Mouse (Mus musculus) hindbrain, embryonic 15.5 days (tissue): Measurements from ENCODE around the gene Batf. TPM values are rescaled to one million over a fixed set of nuclear protein-coding genes. Genes with fewer than 3 reads are reported as not detected.

Source experiments
- ATAC-seq: fragments of 200-750 bp; cut with Nextera tagmentation; 2 replicates; pipeline ENCODE4 v1.8.0; 2017; ENCODE audit warnings: low read depth, moderate number of reproducible peaks, moderate TSS enrichment; ENCODE audit not compliant: low FRiP score
- H3K27ac ChIP-seq: fragments of 300-500 bp; sonication (generic); replicated peaks from 2 replicates; pipeline ENCODE4 v1.5.1; 2015; ENCODE audit warnings: mild to moderate bottlenecking, inconsistent platforms
- H3K27me3 ChIP-seq: fragments of 300-500 bp; sonication (generic); 2 replicates; pipeline ENCODE4 v1.6.1; 2015; ENCODE audit warnings: control low read depth, inconsistent platforms
- H3K36me3 ChIP-seq: fragments of 300-500 bp; sonication (generic); 2 replicates; pipeline ENCODE4 v1.6.1; 2015; ENCODE audit warnings: control low read depth, inconsistent platforms
- H3K4me1 ChIP-seq: fragments of 300-500 bp; sonication (generic); replicated peaks from 2 replicates; pipeline ENCODE4 v1.6.1; 2015; ENCODE audit warnings: control low read depth, inconsistent platforms
- H3K4me2 ChIP-seq: fragments of 300-500 bp; sonication (generic); 2 replicates; pipeline ENCODE4 v1.6.1; 2015; ENCODE audit warnings: moderate library complexity, mild to moderate bottlenecking, inconsistent platforms
- H3K4me3 ChIP-seq: fragments of 300-500 bp; sonication (generic); 2 replicates; pipeline ENCODE4 v1.5.1; 2015; ENCODE audit warnings: mild to moderate bottlenecking, inconsistent platforms
- H3K9ac ChIP-seq: fragments of 300-500 bp; sonication (generic); 2 replicates; pipeline ENCODE4 v1.6.1; 2015; ENCODE audit warnings: inconsistent platforms
- H3K9me3 ChIP-seq: fragments of 300-500 bp; sonication (generic); 2 replicates; pipeline ENCODE4 v1.6.1; 2016; ENCODE audit warnings: control low read depth, inconsistent platforms
- WGBS: fragments of 180-500 bp; shearing (Covaris S2); methylation state at CpG from one replicate; pipeline ENCODE4 v1.1.7; 2015; 5-methylcytosine and 5-hydroxymethylcytosine counted together
- polyA plus RNA-seq: library from polyadenylated mRNA; unstranded; fragments of >200 nt; fragmentation: Nextera tagmentation; extraction: Ambion mirVana; gene quantifications from 2 replicates; pipeline ENCODE4 v1.2.1, GENCODE M21; 2015

Batf gene
- 1.3 and 1.5 TPM in 2 replicates for polyA plus RNA-seq

DNA sequence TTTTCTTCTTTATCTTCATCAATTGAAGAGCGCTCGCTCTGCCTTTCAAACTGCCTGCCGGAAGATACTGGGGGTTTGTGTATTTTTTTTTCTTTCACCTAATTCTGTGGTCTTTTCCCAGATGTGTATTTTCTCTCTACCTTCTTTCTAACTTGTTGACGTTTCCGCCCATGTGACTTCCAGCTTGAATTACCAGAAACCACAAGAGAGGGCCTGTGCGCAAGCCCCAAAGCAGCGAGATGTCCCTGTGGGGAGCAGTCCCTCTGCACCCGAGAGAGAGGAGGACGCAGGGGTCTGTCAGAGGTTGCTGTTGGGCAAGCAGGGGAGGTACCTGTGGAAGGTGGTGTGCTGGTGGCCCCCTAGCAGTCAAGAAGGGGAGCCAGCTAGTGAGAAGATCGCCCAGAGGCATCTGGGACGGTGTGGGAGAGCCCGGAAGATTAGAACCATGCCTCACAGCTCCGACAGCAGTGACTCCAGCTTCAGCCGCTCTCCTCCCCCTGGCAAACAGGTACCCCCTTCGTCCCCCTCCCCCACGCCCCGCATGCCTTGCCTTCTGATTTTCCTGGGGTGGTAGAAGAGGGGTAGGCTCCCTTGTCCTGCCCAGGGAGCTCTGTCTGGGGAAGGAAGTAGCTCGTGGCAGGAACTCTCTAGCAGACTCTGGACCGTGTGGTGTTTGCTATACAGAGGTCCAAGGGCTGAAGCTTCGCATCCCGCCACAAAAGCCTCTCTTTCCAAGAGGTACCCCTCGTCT is at the start of gene Batf:
Batf (plus strand) TSS at position 204 of the 751 bp plus-strand sequence.
- H3K4me2 ChIP-seq: 0 out of 2 replicates have a peak within 1 kb of the TSS, but pooled peaks have one; percentile 16
- WGBS: 52% methylated on average over 22 of the region's 22 CpGs

GRCm38 (mm10) chr12:85637932-85638331 is 48.5 kb upstream of the Batf start:
- Histone ChIP-seq H3K27ac (no peak overlapping the region), H3K4me3 (no peak overlapping the region), H3K4me2 (no peak overlapping the region), H3K9ac (no peak overlapping the region), H3K4me1 (peaks cover 17% of the 10 kb centered on the region), H3K27me3 (no peaks in the 10 kb centered on the region), H3K9me3 (no peaks in the 10 kb centered on the region), H3K36me3 (peaks cover 13% of the 10 kb centered on the region; the same call in 1 of the 2 replicates)
- no peak for ATAC-seq
- 79% methylated on average over 9 of the region's 9 CpGs for WGBS

More for the DNA sequence above, at the start of gene Batf:
- no peaks in the 10 kb centered on the region for H3K9me3 ChIP-seq
- no peaks in the 10 kb centered on the region for H3K27me3 ChIP-seq
- no peaks in the 10 kb centered on the region for H3K36me3 ChIP-seq
- H3K9ac ChIP-seq: no peak within 1 kb of the TSS
- ATAC-seq: no peak
- H3K4me3 ChIP-seq: no peak within 1 kb of the TSS
- H3K27ac ChIP-seq: no peak within 1 kb of the TSS
- no peaks in the 10 kb centered on the region for H3K4me1 ChIP-seq

- Histone ChIP-seq H3K4me1 (peaks cover 17% of the 10 kb centered on the region), H3K9me3 (no peaks in the 10 kb centered on the region), H3K4me3 (no peak overlapping the region), H3K27ac (0 out of 2 replicates have a peak overlapping the region, but pooled peaks have one; percentile 2), H3K9ac (no peak overlapping the region), H3K27me3 (no peaks in the 10 kb centered on the region), H3K4me2 (no peak overlapping the region), H3K36me3 (peaks cover 13% of the 10 kb centered on the region; the same call in 1 of the 2 replicates)
- WGBS: 70% methylated on average over 20 of the region's 20 CpGs
- 0 out of 2 replicates have a peak, but pooled peaks have one; percentile 28 for ATAC-seq
Measured at GRCm38 (mm10) chr12:85638541-85639325, 47.7 kb upstream of the Batf start.

- H3K4me3 ChIP-seq: no peak overlapping the region
- no peak overlapping the region for H3K4me2 ChIP-seq
- peaks cover 6% of the 10 kb centered on the region; the same call in 1 of the 2 replicates for H3K36me3 ChIP-seq
- H3K27ac ChIP-seq: 0 out of 2 replicates have a peak overlapping the region, but pooled peaks have one; percentile 2
- H3K4me1 ChIP-seq: peaks cover 17% of the 10 kb centered on the region
- 67% methylated on average over 12 of the region's 12 CpGs for WGBS
- no peak overlapping the region for H3K9ac ChIP-seq
- no peaks in the 10 kb centered on the region for H3K27me3 ChIP-seq
- ATAC-seq: peak; percentile 72; the same call in 1 of the 2 replicates
- no peaks in the 10 kb centered on the region for H3K9me3 ChIP-seq
Measured at GRCm38 (mm10) chr12:85639326-85640008, 47.0 kb upstream of the Batf start.

GRCm38 (mm10) chr12:85640852-85641563 is 45.5 kb upstream of the Batf start:
- H3K36me3 ChIP-seq: peaks cover 6% of the 10 kb centered on the region; the same call in 1 of the 2 replicates
- no peak for ATAC-seq
- no peaks in the 10 kb centered on the region for H3K27me3 ChIP-seq
- WGBS: 81% methylated on average over 10 of the region's 10 CpGs
- H3K9ac ChIP-seq: no peak overlapping the region
- 0 out of 2 replicates have a peak overlapping the region, but pooled peaks have one; percentile 1 for H3K27ac ChIP-seq
- no peak overlapping the region for H3K4me2 ChIP-seq
- no peak overlapping the region for H3K4me3 ChIP-seq
- peaks cover 17% of the 10 kb centered on the region for H3K4me1 ChIP-seq
- no peaks in the 10 kb centered on the region for H3K9me3 ChIP-seq

DNA sequence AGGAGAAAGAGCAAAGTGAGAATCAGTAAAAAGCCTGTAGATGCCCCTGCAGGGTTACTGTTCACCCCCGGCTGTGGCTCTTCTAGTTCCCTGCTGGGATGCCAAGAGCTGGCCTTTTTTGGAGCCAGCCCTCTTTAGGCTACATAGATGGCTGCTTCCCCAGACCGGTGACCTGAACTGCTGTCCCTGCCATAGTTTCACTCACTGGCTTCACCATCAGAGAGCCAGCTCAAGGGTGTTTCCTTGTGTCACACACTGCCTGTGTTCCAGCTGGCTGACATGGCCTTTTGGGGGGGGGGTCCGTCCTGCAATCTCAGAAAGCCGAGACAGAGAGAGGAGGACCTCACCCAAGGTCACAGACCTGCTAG is 44.9 kb upstream of the Batf start:
- Histone ChIP-seq H3K4me3 (no peak overlapping the region), H3K4me1 (peaks cover 17% of the 10 kb centered on the region), H3K4me2 (no peak overlapping the region), H3K27me3 (no peaks in the 10 kb centered on the region), H3K27ac (0 out of 2 replicates have a peak overlapping the region, but pooled peaks have one; percentile 1), H3K36me3 (0 out of 2 replicates have a peak, but pooled peaks cover 3% of the 10 kb centered on the region), H3K9me3 (no peaks in the 10 kb centered on the region), H3K9ac (no peak overlapping the region)
- 54% methylated on average over 4 of the region's 4 CpGs for WGBS
- 0 out of 2 replicates have a peak, but pooled peaks have one; percentile 7 for ATAC-seq

DNA sequence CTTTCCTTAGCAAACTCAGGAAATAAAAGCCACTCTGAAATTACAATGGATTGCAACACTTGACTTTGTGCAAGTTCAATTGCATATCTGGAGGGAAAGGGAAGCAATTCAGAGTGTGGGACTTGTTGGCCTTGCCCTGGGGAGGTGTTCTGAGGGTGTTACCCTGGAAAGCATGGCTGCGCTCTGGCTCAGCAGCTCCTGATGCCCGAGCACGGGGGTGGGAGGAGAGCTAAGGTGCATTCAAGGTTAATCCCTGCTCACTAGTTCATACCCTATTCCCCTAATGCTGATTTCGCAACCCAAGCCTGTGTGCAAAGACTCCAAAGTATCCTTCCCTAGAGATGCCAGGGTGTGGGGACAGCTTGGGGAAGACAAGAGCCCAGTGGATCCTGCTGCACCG is 42.7 kb upstream of the Batf start:
- no peak overlapping the region for H3K27ac ChIP-seq
- no peak for ATAC-seq
- no peaks in the 10 kb centered on the region for H3K9me3 ChIP-seq
- H3K9ac ChIP-seq: no peak overlapping the region
- 0 out of 2 replicates have a peak, but pooled peaks cover 3% of the 10 kb centered on the region for H3K36me3 ChIP-seq
- H3K4me3 ChIP-seq: no peak overlapping the region
- H3K4me2 ChIP-seq: no peak overlapping the region
- 80% methylated on average over 5 of the region's 5 CpGs for WGBS
- peaks cover 13% of the 10 kb centered on the region for H3K4me1 ChIP-seq
- no peaks in the 10 kb centered on the region for H3K27me3 ChIP-seq

- Histone ChIP-seq H3K4me1 (peaks cover 7% of the 10 kb centered on the region; the same call in 1 of the 2 replicates), H3K4me3 (no peak overlapping the region), H3K27ac (no peak overlapping the region), H3K27me3 (no peaks in the 10 kb centered on the region), H3K9ac (no peak overlapping the region), H3K4me2 (no peak overlapping the region), H3K36me3 (0 out of 2 replicates have a peak, but pooled peaks cover under 1% of the 10 kb centered on the region), H3K9me3 (no peaks in the 10 kb centered on the region)
- no peak for ATAC-seq
- 91% methylated on average over 4 of the region's 4 CpGs for WGBS
Measured at GRCm38 (mm10) chr12:85645664-85646063, 40.8 kb upstream of the Batf start.

GRCm38 (mm10) chr12:85647346-85647745 is 39.1 kb upstream of the Batf start:
- no peaks in the 10 kb centered on the region for H3K36me3 ChIP-seq
- ATAC-seq: no peak
- H3K27ac ChIP-seq: no peak overlapping the region
- no peak overlapping the region for H3K4me2 ChIP-seq
- H3K4me3 ChIP-seq: no peak overlapping the region
- 42% methylated on average over 10 of the region's 10 CpGs for WGBS
- no peaks in the 10 kb centered on the region for H3K27me3 ChIP-seq
- no peak overlapping the region for H3K9ac ChIP-seq
- no peaks in the 10 kb centered on the region for H3K9me3 ChIP-seq
- no peaks in the 10 kb centered on the region for H3K4me1 ChIP-seq

GRCm38 (mm10) chr12:85647955-85648354 is 38.5 kb upstream of the Batf start:
- H3K27ac ChIP-seq: no peak overlapping the region
- H3K4me3 ChIP-seq: no peak overlapping the region
- WGBS: 77% methylated on average over 1 of the region's 1 CpGs
- H3K9ac ChIP-seq: no peak overlapping the region
- H3K4me2 ChIP-seq: no peak overlapping the region
- no peaks in the 10 kb centered on the region for H3K36me3 ChIP-seq
- H3K4me1 ChIP-seq: no peaks in the 10 kb centered on the region
- H3K9me3 ChIP-seq: no peaks in the 10 kb centered on the region
- no peaks in the 10 kb centered on the region for H3K27me3 ChIP-seq
- no peak for ATAC-seq

GRCm38 (mm10) chr12:85659319-85659718 is 27.1 kb upstream of the Batf start:
- no peak overlapping the region for H3K4me2 ChIP-seq
- 31% methylated on average over 2 of the region's 2 CpGs for whole genome bisulfite sequencing
- ATAC-seq: peak; percentile 61; the same call in 1 of the 2 replicates

More at GRCm38 (mm10) chr12:85659319-85659718, 27.1 kb upstream of the Batf start:
- Histone ChIP-seq H3K9me3 (no peaks in the 10 kb centered on the region), H3K4me1 (peaks cover 6% of the 10 kb centered on the region; the same call in 1 of the 2 replicates), H3K36me3 (no peaks in the 10 kb centered on the region), H3K27me3 (no peaks in the 10 kb centered on the region), H3K27ac (no peak overlapping the region), H3K9ac (no peak overlapping the region), H3K4me3 (no peak overlapping the region)
